Mouse (Mus musculus): Measurements from ENCODE around the gene Fjx1. TPM values are rescaled to one million over a fixed set of nuclear protein-coding genes. Genes with fewer than 3 reads are reported as not detected.

Fjx1 gene
- total RNA-seq (2014; rRNA removed) (81.8 and 86.6 TPM in 2 replicates), polyA plus RNA-seq (2015; fragmentation: Nextera tagmentation; extraction: Ambion mirVana) (38.2 and 38.9 TPM in 2 replicates)

DNA sequence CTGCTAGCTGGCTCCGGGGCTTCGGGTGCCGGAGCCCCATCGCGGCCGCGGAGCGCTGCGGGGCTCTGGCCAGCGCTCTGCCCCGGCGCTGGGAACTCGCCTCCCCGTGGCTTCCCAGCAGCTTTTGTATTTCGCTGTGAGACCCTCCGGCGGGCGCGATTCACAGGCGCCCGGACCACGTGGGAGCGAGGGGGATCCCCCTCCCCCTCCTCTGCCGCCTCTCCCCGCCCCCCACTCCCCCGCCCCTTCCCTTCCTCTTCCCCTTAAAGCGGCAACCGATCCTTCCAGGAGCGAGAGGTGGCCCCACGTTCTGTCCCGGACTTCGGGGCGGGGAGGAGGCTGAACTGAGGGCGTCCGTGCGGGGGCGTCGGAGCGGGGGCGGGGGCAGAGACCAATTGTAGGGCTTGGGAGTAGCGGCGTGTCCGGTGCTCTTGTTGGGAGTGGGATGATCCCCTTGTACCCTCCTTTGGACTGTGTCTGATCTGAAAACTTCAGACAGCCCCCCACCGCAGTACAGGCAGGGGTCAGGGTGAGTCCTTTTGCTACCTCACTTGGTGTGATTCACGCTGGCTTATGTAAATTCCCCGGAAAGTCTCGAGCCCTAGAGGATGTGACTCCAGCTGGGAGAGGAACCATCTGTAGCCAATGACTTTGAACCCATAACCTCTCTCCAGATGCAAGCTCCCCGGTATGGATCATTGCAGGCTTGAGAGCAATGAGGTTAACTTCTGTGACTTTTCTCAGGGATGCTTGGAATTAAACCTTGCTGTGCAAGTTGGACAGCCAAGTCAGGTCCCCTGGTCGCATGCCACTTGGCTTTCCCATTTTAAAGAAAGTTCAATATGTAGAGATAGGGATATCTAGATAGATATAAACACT lies at the start of gene Fjx1:
Gene Fjx1, minus strand, starts transcription at position 829 of the 879 bp plus-strand sequence.
- peak within 1 kb of the TSS; percentile 95 for H3K4me2 ChIP-seq (ENCODE audit: low read depth)
- H3K9ac ChIP-seq: peak within 1 kb of the TSS; percentile 82
- peak within 1 kb of the TSS; percentile 94 for H3K27ac ChIP-seq (ENCODE audit: low read depth, low read length)
- peak; percentile 93 for DNase-seq
- no peaks in the 10 kb centered on the region for H3K36me3 ChIP-seq (ENCODE audit: insufficient read depth)
- peak within 1 kb of the TSS; percentile 77 for H3K4me3 ChIP-seq (ENCODE audit: low read depth, low read length)
- ATAC-seq: peak; percentile 84
- TF ChIP-seq CTCF (IDR thresholded peaks at IDR 0.05; ENCODE audit: low read depth): no peak
- no peaks in the 10 kb centered on the region for H3K27me3 ChIP-seq (ENCODE audit: insufficient read depth, low read length)
- H3K4me1 ChIP-seq (ENCODE audit: insufficient read depth): peaks cover 3% of the 10 kb centered on the region; the same call in 1 of the 2 replicates
- 4% methylated on average over 46 of the region's 49 CpGs for WGBS
- no peaks in the 10 kb centered on the region for H3K9me3 ChIP-seq (ENCODE audit: low read length)

- Histone ChIP-seq H3K9ac (no peak overlapping the region), H3K36me3 (ENCODE audit: insufficient read depth) (no peaks in the 10 kb centered on the region), H3K27me3 (ENCODE audit: insufficient read depth, low read length) (no peaks in the 10 kb centered on the region), H3K4me2 (ENCODE audit: low read depth) (no peak overlapping the region), H3K9me3 (ENCODE audit: low read length) (no peaks in the 10 kb centered on the region), H3K4me3 (ENCODE audit: low read depth, low read length) (no peak overlapping the region), H3K4me1 (ENCODE audit: insufficient read depth) (no peaks in the 10 kb centered on the region), H3K27ac (ENCODE audit: low read depth, low read length) (no peak overlapping the region)
- 49% methylated on average over 4 of the region's 4 CpGs for WGBS
- DNase-seq (no peak), ATAC-seq (no peak)
- no peak for TF ChIP-seq CTCF (IDR thresholded peaks at IDR 0.05; ENCODE audit: low read depth)
Measured at GRCm38 (mm10) chr2:102500001-102500689, 47.8 kb upstream of the Fjx1 start.

DNA sequence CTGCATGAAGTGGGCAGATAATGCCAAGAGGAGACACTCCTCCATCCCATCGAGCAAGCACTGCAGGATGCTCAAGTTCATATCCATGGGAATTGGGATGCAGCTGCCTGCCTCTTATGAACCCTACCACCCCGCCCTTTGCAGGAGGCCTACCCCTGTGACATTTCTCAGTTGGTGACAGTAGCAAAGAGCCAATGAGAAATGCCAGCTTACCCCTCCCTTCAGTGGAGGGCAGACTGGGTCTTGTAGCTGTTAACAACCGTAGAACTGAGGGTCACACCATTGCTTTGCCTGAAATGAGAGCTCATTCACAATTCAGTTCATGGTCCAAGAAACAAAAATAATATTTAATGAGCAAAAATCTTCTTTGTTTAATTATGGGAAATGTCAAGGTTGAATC lies 28.4 kb upstream of the Fjx1 start:
- no peak overlapping the region for H3K9ac ChIP-seq
- WGBS: 48% methylated on average over 3 of the region's 3 CpGs
- DNase-seq: no peak
- TF ChIP-seq CTCF (IDR thresholded peaks at IDR 0.05; ENCODE audit: low read depth): no peak
- ATAC-seq: no peak
- no peaks in the 10 kb centered on the region for H3K4me1 ChIP-seq (ENCODE audit: insufficient read depth)
- H3K4me3 ChIP-seq (ENCODE audit: low read depth, low read length): no peak overlapping the region
- no peaks in the 10 kb centered on the region for H3K9me3 ChIP-seq (ENCODE audit: low read length)
- H3K27ac ChIP-seq (ENCODE audit: low read depth, low read length): no peak overlapping the region
- no peak overlapping the region for H3K4me2 ChIP-seq (ENCODE audit: low read depth)
- H3K36me3 ChIP-seq (ENCODE audit: insufficient read depth): no peaks in the 10 kb centered on the region
- H3K27me3 ChIP-seq (ENCODE audit: insufficient read depth, low read length): no peaks in the 10 kb centered on the region

GRCm38 (mm10) chr2:102476101-102476500 lies 23.8 kb upstream of the Fjx1 start:
- DNase-seq: no peak
- H3K4me1 ChIP-seq (ENCODE audit: insufficient read depth): no peaks in the 10 kb centered on the region
- no peak for TF ChIP-seq CTCF (IDR thresholded peaks at IDR 0.05; ENCODE audit: low read depth)
- H3K27ac ChIP-seq (ENCODE audit: low read depth, low read length): no peak overlapping the region
- H3K27me3 ChIP-seq (ENCODE audit: insufficient read depth, low read length): no peaks in the 10 kb centered on the region
- H3K36me3 ChIP-seq (ENCODE audit: insufficient read depth): no peaks in the 10 kb centered on the region
- no peak overlapping the region for H3K9ac ChIP-seq
- no peaks in the 10 kb centered on the region for H3K9me3 ChIP-seq (ENCODE audit: low read length)
- WGBS: 44% methylated on average over 2 of the region's 2 CpGs
- H3K4me2 ChIP-seq (ENCODE audit: low read depth): no peak overlapping the region
- no peak for ATAC-seq
- no peak overlapping the region for H3K4me3 ChIP-seq (ENCODE audit: low read depth, low read length)

DNA sequence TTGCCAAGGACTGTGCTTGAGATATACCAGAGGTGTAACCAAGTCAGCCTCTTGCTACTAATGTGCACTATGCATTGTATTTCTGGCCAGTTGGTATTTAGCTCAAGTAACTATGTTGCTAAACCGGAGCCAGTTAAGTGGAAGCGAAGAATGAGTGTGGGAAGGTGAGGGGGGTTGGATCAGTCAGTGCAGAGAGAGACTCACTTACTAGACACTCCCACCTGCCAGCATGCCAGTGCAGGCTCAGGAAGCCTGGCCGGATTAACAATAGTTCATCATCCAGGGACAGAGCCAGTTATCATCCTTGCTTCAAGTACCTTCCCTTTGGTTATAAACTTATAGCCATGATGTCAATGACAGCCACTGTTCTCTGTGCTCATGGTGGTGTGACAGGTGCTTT lies 16.3 kb upstream of the Fjx1 start:
- Histone ChIP-seq H3K9ac (no peak overlapping the region), H3K27ac (ENCODE audit: low read depth, low read length) (no peak overlapping the region), H3K9me3 (ENCODE audit: low read length) (no peaks in the 10 kb centered on the region), H3K4me3 (ENCODE audit: low read depth, low read length) (no peak overlapping the region), H3K4me1 (ENCODE audit: insufficient read depth) (no peaks in the 10 kb centered on the region), H3K36me3 (ENCODE audit: insufficient read depth) (no peaks in the 10 kb centered on the region), H3K27me3 (ENCODE audit: insufficient read depth, low read length) (no peaks in the 10 kb centered on the region), H3K4me2 (ENCODE audit: low read depth) (no peak overlapping the region)
- 77% methylated on average over 3 of the region's 3 CpGs for WGBS
- DNase-seq (no peak), ATAC-seq (no peak)
- no peak for TF ChIP-seq CTCF (IDR thresholded peaks at IDR 0.05; ENCODE audit: low read depth)

DNA sequence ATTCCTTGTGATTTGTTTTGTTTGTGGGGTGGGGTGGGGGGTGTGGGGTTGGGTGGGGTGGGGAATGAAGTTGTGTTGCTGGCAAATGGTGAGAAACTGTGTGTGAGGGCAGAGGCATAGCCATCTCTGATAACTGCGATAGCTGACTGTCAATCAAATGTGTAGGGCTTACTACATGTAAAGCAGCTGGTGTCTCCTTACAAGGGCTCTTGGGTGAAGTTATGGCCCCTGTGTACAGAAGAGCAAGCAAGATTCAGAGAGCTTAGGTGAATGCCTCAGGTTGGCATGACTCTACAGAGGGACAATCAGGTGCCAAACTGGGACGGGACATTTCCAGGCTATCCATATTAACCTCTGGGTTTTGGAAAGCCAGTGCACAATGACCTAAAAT lies 12.0 kb upstream of the Fjx1 start:
- ATAC-seq (no peak), DNase-seq (no peak)
- Histone ChIP-seq H3K9me3 (ENCODE audit: low read length) (no peaks in the 10 kb centered on the region), H3K9ac (no peak overlapping the region), H3K4me2 (ENCODE audit: low read depth) (no peak overlapping the region), H3K27ac (ENCODE audit: low read depth, low read length) (no peak overlapping the region), H3K4me3 (ENCODE audit: low read depth, low read length) (no peak overlapping the region), H3K4me1 (ENCODE audit: insufficient read depth) (no peaks in the 10 kb centered on the region), H3K36me3 (ENCODE audit: insufficient read depth) (no peaks in the 10 kb centered on the region), H3K27me3 (ENCODE audit: insufficient read depth, low read length) (no peaks in the 10 kb centered on the region)
- no peak for TF ChIP-seq CTCF (IDR thresholded peaks at IDR 0.05; ENCODE audit: low read depth)
- 73% methylated on average over 2 of the region's 2 CpGs for WGBS
